Mouse (Mus musculus) liver, embryonic 14.5 days (tissue): ENCODE results near the gene Fam160b1.

ENCODE experiments used
- CTCF ChIP-seq: IDR thresholded peaks from 2 replicates; pipeline ENCODE4 v1.5.1; 2016; ENCODE audit warnings: antibody characterized with exemption, low read depth, control low read depth
- EP300 ChIP-seq: IDR thresholded peaks from 2 replicates; pipeline ENCODE4 v1.6.1; 2016; ENCODE audit warnings: antibody characterized with exemption, low read depth

DNA sequence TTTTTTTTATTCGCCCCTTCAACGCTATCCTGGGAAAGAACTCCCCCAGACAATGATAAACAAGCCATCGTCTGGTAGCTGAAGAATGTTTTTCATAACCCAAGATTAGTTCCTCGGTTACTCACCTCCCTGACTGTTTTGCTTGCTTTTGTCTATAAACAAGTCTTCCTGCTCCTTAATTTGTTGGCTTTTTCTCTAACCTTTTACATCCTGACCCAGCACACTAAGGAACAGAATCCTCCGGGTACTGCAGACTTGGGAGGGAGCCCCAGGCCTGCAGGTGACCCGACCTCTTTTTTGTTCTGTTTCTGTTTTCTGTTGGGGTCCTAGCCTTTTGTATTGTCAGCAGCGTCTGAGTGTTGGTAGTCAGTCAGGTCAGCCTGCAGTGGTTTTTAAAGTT lies 2.6 kb downstream of the Fam160b1 start:
- TF ChIP-seq CTCF (no peak), EP300 (no peak)
